Mouse (Mus musculus) liver, embryonic 14.5 days (tissue): ENCODE results near the gene Mrpl35.

Experiments used
- CTCF ChIP-seq: IDR thresholded peaks from 2 replicates; pipeline ENCODE4 v1.5.1; 2016; ENCODE audit warnings: antibody characterized with exemption, low read depth, control low read depth
- EP300 ChIP-seq: IDR thresholded peaks from 2 replicates; pipeline ENCODE4 v1.6.1; 2016; ENCODE audit warnings: antibody characterized with exemption, low read depth

GRCm38 (mm10) chr6:71801011-71801713 lies 25.6 kb downstream of the Mrpl35 start:
- TF ChIP-seq CTCF (no peak), EP300 (peak; percentile 90)
